Mouse (Mus musculus) heart, postnatal 0 days (tissue): ENCODE measurements around the gene Foxn3.

Source experiments
- CTCF ChIP-seq: IDR thresholded peaks from 2 replicates; pipeline ENCODE4 v1.5.1; 2016; ENCODE audit warnings: antibody characterized with exemption, control low read depth, low read depth
- EP300 ChIP-seq: IDR thresholded peaks from 2 replicates; pipeline ENCODE4 v1.6.1; 2016; ENCODE audit warnings: antibody characterized with exemption, low read depth

DNA sequence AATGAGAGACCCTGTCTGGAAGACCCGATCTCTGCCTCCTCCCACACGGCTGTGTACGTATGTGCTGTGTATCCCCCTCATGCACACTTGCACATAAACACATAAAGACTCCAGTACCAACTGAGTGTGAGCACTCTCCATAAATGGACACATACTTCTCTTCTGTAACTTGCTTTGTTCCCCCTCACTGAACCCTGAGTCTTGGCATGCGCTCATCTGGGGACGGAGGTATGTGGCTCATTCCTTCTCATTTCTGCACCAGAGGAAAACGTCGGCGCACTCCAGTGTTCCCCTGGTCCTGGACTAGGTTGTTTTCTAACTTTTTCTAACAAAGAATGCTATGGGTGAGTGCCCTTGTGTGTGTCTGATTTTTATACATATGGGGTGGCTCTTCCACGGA lies 325.9 kb downstream of the Foxn3 start:
- TF ChIP-seq CTCF (no peak), EP300 (no peak)
